Mouse (Mus musculus): Measurements from ENCODE around the gene Csmd2.

DNA sequence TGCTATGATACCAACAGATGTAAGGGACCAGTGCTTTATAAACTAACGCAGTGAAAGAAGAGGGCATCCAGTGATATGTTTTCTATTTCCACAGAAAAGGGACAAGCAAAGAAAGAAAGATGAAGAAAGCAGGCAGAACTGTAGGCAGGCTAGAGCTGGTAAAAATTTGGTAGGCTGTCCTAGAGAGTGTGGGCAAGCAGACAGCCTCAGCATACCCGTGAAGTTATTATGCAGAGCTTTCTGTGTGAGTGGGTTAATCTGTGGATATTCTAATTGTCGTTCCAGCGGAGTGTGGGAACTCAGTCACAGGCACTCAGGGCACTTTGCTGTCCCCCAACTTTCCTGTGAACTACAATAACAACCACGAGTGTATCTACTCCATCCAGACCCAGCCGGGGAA is 412.4 kb downstream of the Csmd2 start:
- no peak for TF ChIP-seq CTCF (IDR thresholded peaks at IDR 0.05; ENCODE audit: low read depth, low read length)
- TF ChIP-seq POLR2A (IDR thresholded peaks at IDR 0.05; ENCODE audit: borderline replicate concordance, low read depth, low read length), result no peak

Measured in bone marrow macrophage, adult 2 months (primary cell).